Mouse (Mus musculus) layer of hippocampus, postnatal 14 days (tissue): Measurements from ENCODE around the gene Wdpcp. TPM values are rescaled to one million over a fixed set of nuclear protein-coding genes. Genes with fewer than 3 reads are reported as not detected.
"Not testable (repeated sequence)": the region's sequence is repeated elsewhere in the genome, so short reads cannot be mapped to it uniquely, and the experiment has no call there.

Experiments
- DNase-seq, 2 experiments: peaks; one replicate each; pipeline ENCODE4 v3.0.0; 2021 to 2022; ENCODE audit warnings: low spot score in 2 of 2, mixed read lengths in 1 of 2
- long read RNA-seq, 2 experiments: library from polyadenylated mRNA; stranded (forward); transcript quantifications; one replicate each; pipeline ENCODE4 v2.0.0; 2021
- total RNA-seq, 2 experiments: library from RNA; stranded (reverse); gene quantifications; 2 replicates each; pipeline ENCODE4 v1.2.3; 2021

Wdpcp gene
- 10 to 100 TPM; 12.0 to 12.3 TPM for total RNA-seq
- long read RNA-seq, experiment 1, transcript Wdpcp-201 (18 exons, 2,792 nt) = major isoform, 10 of 14 reads
- long read RNA-seq, experiment 1, partial matches to known transcripts = 1 of 14 reads
- long read RNA-seq, experiment 1, other reads (novel, unspliced or antisense) = 3 of 14 reads
- long read RNA-seq, experiment 2, transcript Wdpcp-201 (18 exons, 2,792 nt) = major isoform, 7 of 11 reads
- long read RNA-seq, experiment 2, partial matches to known transcripts = 1 of 11 reads
- long read RNA-seq, experiment 2, other reads (novel, unspliced or antisense) = 3 of 11 reads

GRCm38 (mm10) chr11:21571700-21572381 lies at the start of gene Wdpcp, which contains the start of gene Mdh1:
Gene Wdpcp (plus strand): TSS chr11:21572235.
Gene Mdh1 (minus strand): TSS chr11:21572367.
- DNase-seq = peak; percentile 95 to 99

GRCm38 (mm10) chr11:21528676-21529394 lies 43.2 kb upstream of the Wdpcp start:
- DNase-seq = no peak

GRCm38 (mm10) chr11:21530856-21531255 lies 41.2 kb upstream of the Wdpcp start:
- DNase-seq = not testable (repeated sequence)

GRCm38 (mm10) chr11:21540072-21540471 lies 32.0 kb upstream of the Wdpcp start:
- no peak for DNase-seq

GRCm38 (mm10) chr11:21540622-21541021 lies 31.4 kb upstream of the Wdpcp start:
- no peak for DNase-seq

- DNase-seq = no peak
Observed at GRCm38 (mm10) chr11:21542731-21543130, 29.3 kb upstream of the Wdpcp start.

GRCm38 (mm10) chr11:21545021-21545420 lies 27.0 kb upstream of the Wdpcp start:
- peak in 1 of 2 experiments; percentile 57 for DNase-seq

- no peak for DNase-seq
Observed at GRCm38 (mm10) chr11:21545951-21546350, 26.1 kb upstream of the Wdpcp start.

GRCm38 (mm10) chr11:21546671-21547070 lies 25.4 kb upstream of the Wdpcp start:
- no peak for DNase-seq

- DNase-seq = no peak
Observed at GRCm38 (mm10) chr11:21547518-21547917, 24.5 kb upstream of the Wdpcp start.

- no peak for DNase-seq
Observed at GRCm38 (mm10) chr11:21549052-21549451, 23.0 kb upstream of the Wdpcp start.

GRCm38 (mm10) chr11:21549754-21550153 lies 22.3 kb upstream of the Wdpcp start:
- DNase-seq = no peak

GRCm38 (mm10) chr11:21550222-21551173 lies 21.5 kb upstream of the Wdpcp start:
- DNase-seq = no peak

- DNase-seq = no peak
Observed at GRCm38 (mm10) chr11:21552049-21552448, 20.0 kb upstream of the Wdpcp start.

- DNase-seq = no peak
Observed at GRCm38 (mm10) chr11:21559727-21560126, 12.3 kb upstream of the Wdpcp start.

GRCm38 (mm10) chr11:21561347-21561746 lies 10.7 kb upstream of the Wdpcp start:
- DNase-seq = no peak

GRCm38 (mm10) chr11:21563617-21564325 lies 8.3 kb upstream of the Wdpcp start:
- DNase-seq = no peak

GRCm38 (mm10) chr11:21564681-21565405 lies 7.2 kb upstream of the Wdpcp start:
- DNase-seq = no peak

GRCm38 (mm10) chr11:21566934-21567333 lies 5.1 kb upstream of the Wdpcp start:
- no peak for DNase-seq
